Mouse (Mus musculus) adrenal gland, postnatal 25 days (tissue): Measurements from ENCODE around the gene N4bp2l2. TPM values are rescaled to one million over a fixed set of nuclear protein-coding genes. Genes with fewer than 3 reads are reported as not detected.
A peak's percentile ranks its signal among the peaks of the same experiment; 100 is the strongest.
"Not testable (repeated sequence)": the region's sequence is repeated elsewhere in the genome, so short reads cannot be mapped to it uniquely, and the experiment has no call there.

Experiments
- DNase-seq: peaks from one replicate; pipeline ENCODE4 v3.0.0; 2021; ENCODE audit warnings: mixed read lengths
- long read RNA-seq: library from polyadenylated mRNA; stranded (forward); transcript quantifications from one replicate; pipeline ENCODE4 v2.0.0, GENCODE M21; 2021
- total RNA-seq: library from RNA; stranded (reverse); gene quantifications from 2 replicates; pipeline ENCODE4 v1.2.3, GENCODE M21; 2021

N4bp2l2 gene
- 81.2 and 89.5 TPM in 2 replicates for total RNA-seq
- long read RNA-seq, full-length matches to known transcripts, result 6 of 18 reads
- long read RNA-seq, partial matches to known transcripts, result 4 of 18 reads
- long read RNA-seq, other reads (novel, unspliced or antisense), result 8 of 18 reads

DNA sequence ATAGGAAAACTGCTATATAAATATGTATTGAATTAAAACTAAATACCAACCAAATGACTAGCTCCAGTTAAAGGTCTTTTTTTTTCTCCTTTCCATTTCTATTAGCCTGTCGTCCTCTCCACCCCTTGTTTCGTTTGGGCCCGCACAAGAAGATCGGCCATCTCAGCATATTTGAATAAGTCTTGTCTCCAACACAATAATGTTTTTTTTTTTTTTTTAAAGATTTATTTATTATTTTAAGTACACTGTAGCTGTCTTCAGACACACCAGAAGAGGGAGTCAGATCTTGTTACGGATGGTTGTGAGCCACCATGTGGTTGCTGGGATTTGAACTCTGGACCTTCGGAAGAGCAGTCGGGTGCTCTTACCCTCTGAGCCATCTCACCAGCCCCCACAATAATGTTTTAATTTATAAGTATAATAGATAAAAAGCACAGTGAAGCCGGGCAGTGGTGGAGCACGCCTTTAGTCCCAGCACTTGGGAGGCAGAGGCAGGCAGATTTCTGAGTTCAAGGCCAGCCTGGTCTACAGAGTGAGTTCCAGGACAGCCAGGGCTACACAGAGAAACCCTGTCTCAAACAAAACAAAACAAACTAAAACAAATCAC is at the start of gene N4bp2l2:
Gene N4bp2l2, minus strand, starts transcription at position 51 of the 607 bp plus-strand sequence.
- DNase-seq, result not testable (repeated sequence)

DNA sequence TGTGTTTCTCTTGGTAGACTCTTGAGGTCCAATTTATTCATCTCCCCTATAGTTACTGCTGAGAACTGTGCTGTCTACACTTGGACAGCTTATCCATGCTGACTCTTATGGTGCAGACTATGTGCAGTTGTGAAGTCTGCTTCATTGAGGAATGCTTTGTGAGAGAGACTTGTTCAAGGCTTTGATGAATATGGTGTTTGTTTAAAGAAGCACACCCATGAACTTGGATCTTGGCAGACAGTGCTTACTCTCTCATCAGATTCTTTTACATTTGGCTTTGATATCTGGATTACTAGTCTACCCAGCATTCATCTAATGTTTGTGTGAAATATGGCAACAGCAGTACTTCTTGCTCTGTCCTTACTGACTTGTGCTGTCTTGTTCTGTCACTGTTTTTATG is 47.4 kb upstream of the N4bp2l2 start:
- DNase-seq, result no peak

DNA sequence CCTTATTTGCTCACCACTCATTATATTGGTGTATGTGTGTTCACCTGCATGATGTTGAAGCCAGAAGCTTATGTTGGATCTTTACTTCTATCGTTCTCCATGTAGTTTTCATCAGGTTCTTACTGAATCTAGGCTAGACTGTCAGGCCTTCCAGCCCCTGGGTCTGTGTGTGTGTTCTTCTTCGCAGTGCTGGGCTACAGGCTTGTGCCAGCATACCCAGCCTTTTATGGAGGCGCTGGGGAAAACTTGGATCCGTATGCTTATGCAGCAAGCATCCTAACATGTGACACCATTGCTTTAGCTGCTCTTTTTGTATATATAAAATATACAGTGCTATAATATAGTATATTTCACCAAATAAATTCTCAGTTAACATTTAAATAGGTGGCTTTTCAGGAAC is 45.5 kb upstream of the N4bp2l2 start:
- DNase-seq, result no peak

DNA sequence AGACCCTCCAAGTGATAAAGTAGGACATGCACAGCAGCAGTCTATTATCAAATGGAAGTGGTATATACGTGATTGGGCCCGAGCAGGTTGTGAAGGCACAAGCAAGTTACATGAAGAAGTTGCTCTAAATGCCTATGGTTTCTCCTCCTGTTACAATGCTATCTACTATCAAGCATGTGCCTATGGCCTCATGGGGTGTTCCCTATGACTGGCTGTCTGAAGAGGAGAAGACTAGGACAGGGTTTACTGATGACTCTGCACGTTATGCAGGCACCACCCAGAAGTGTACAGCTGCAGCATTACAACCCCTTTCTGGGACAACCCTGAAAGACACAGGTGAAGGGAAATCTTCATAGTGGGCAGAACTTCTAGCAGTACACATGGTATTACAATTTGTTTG is 41.2 kb upstream of the N4bp2l2 start:
- not testable (repeated sequence) for DNase-seq

DNA sequence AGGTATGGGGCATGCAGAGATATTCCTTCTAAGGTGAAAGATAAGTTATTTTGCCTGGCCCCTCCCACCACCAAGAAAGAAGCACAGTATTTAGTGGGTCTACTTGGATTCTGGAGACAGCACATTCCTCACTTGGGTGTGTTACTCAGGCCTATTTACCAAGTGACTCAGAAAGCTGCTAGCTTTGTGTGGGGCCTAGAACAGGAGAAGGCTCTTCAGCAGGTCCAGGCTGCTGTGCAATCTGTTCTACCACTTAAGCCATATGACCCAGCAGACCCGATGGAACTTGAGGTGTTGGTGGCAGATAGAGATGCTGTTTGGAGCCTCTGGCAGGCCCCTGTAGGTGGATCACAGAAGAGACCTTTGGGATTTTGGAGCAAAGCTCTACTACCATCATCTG is 40.7 kb upstream of the N4bp2l2 start:
- DNase-seq, result not testable (repeated sequence)

GRCm38 (mm10) chr5:150702714-150703113 is 36.7 kb upstream of the N4bp2l2 start:
- peak; percentile 9 for DNase-seq

DNA sequence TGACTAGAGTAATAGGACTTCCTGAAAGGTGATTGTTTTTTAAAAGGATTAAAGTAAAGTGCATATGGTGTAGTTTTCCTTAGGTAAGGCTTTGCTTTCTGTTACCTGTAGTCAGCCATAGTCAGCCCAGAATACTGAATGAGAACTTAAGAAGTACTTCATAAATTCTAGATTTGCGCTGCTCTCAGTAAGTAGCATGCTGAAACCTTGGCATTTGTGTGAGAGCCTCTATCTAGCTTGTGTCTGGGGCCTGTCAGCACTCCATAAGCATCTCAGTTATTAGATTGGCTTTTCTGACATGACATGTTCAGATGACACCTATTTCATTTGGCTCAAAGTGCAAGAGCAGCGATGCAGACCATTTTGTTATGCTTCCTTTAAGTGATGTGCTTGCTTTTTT is 27.3 kb upstream of the N4bp2l2 start:
- DNase-seq, result no peak

DNA sequence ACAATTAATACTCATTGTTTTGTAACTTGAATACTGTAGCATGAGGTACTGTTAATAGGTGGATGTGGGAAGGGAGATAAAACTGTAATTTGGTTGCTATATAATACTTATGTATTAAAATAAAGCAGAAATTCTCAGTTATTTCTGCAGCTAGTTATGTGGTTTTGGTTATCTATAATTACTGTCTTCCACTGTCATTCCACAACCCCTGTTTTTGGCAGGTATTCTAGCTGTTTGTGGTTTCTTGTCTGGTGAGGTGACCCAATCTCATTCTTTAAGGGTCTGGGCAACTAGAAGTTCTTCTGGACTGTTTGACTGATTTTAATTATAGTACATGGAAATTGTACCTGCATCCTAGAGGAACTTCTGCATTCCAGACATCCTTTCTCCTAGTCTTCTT is 24.7 kb upstream of the N4bp2l2 start:
- no peak for DNase-seq

- DNase-seq, result not testable (repeated sequence)
Measured at GRCm38 (mm10) chr5:150682862-150683261, 16.9 kb upstream of the N4bp2l2 start.

GRCm38 (mm10) chr5:150674866-150675265 is 8.9 kb upstream of the N4bp2l2 start:
- no peak for DNase-seq

GRCm38 (mm10) chr5:150673880-150674621 is 8.1 kb upstream of the N4bp2l2 start:
- peak; percentile 44 for DNase-seq

DNA sequence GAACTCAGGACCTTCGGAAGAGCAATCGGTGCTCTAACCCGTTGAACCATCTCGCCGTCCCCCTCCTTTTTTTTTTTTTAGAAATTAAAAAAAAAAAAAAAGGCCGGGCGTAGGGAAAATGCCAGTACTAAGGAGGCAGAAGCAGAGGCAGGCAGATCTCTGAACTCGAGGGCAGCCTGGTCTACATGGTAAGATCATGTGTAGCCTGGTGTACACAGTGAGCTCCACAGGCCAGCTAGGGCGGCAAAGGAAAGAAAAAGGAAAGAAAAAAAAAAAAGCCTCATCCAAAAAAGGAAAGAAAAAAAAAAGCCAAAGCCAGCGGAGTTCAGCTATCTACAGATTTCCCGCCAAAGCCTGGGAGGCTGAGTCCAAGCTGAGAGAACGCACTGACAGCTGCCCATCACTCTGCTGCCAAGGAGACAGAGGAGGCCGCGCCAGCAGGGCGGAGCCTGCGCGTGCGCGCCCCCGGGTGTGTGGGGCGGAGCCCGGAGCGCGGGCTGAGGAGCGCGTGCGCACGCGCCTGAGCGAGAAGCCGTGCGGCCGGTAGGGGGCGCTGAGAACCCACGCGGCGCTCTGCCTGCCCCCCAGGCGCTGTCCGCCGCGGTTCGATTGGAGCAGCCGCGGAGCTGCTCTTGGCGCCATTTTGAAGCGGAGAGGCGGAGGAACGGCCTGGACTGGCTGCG is 7.3 kb upstream of the N4bp2l2 start, which contains the start of gene Pds5b:
Gene Pds5b, plus strand, starts transcription at position 587 of the 683 bp plus-strand sequence.
- peak; percentile 96 for DNase-seq

- DNase-seq, result no peak
Measured at GRCm38 (mm10) chr5:150672343-150672742, 6.4 kb upstream of the N4bp2l2 start.

- no peak for DNase-seq
Measured at GRCm38 (mm10) chr5:150668731-150669130, 2.7 kb upstream of the N4bp2l2 start.

DNA sequence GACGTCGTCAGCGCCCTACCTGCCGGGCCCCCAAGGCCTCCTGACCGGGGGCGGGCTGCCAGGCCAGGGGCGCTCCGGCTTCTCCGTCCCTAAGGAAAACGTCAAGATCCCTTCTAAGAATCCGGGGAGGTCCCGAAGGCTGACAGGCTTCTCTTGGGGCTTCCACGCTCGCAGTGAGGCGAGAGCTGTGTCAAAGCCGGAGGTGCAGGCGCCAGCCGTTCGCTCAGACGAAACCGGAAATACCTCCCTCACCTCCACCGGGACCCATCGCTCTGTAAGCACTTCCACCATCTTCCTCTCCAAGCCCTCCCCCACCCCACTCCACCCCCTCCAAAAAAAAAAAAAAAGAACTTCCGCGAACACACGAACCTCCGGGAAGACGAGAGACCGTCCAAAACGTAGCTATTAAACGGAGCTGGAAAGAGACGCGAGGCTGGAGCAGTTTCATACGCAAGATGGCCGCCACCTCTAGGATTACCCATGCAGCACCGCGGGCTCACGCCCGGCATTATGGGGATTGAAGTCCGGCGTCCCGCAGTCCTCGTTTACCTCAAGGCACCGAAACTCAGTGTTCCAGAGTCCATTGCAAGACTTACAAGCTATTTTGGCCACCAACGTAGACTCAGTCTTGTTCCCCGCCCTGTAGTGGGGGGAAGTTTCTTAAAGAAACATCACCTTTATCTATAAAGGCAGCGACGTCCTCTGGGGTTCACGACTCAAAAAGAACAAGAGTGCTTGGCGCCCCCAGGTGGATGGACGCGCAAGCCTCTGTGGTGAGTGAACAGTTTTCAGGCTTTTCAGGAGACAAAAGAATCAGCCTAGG is 640 bp downstream of the N4bp2l2 start:
- DNase-seq, result peak; percentile 91

DNA sequence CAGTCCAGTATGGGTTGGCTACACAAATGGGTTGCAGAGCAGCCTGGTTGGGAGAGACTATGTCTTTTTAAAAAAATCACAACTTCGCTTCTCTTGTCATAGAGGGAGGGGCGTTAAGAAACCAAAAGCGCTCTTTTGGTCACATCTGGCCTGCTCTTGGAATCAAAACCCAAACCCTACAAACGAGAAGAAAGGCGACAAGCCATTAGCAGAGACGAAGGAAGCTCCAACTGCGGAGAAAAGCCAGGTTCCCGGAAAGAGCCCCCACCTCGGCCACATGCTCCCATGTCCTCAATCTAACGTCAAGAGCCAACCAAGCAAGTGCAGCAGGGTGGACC is 1.2 kb downstream of the N4bp2l2 start:
- no peak for DNase-seq

DNA sequence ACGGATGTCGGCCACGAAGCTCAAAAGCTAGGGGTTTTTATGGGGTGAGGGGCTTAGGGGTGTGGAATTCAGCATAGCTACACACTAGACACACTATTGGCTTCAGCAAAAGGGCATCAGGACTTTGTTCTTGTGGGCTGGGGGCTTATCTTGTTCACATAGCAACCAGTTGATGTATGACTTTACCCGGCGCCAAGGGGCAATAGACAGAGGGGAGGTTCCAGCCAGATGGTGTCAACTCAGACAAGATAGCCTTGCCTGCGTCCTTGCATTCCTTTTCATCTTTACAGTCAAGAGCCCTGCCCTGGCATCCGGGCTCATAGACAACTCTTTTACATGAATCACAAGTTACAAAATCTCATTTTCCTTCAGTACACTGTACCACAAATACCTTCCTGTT is 2.1 kb downstream of the N4bp2l2 start:
- DNase-seq, result peak; percentile 11

- DNase-seq, result not testable (repeated sequence)
Measured at GRCm38 (mm10) chr5:150660296-150660695, 5.7 kb downstream of the N4bp2l2 start.

DNA sequence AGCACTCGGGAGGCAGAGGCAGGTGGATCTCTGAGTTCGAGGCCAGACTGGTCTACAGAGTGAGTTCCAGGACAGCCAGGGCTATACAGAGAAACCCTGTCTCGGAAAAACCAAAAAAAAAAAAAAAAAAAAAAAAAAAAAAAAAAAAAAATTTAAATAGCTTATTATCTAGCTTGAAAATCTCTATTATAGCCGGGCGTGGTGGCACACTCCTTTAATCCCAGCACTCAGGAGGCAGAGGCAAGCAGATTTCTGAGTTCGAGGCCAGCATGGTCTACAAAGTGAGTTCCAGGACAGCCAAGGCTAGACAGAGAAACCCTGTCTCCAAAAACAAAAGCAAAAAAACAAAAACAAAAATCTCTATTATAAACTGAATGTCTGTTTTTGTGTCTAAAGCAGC is 6.6 kb downstream of the N4bp2l2 start:
- not testable (repeated sequence) for DNase-seq

DNA sequence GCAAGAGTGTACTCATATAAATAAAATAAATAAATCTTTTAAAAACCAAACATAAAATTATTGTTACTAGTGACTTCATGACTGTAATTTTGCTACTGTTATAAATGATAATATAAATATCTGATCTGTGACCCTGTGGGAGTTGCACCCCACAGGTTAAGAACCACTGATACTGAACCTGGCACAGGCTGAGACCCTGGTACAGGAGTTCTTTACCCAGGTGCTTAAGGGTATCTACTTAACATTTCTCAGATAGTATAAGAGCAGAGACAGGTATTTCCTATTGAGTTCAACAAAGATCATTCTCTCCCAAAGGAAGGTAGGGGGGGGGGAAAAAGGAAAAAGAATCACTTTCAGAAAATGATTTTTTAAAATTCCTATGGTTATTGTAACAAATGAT is 11.4 kb downstream of the N4bp2l2 start:
- no peak for DNase-seq

DNA sequence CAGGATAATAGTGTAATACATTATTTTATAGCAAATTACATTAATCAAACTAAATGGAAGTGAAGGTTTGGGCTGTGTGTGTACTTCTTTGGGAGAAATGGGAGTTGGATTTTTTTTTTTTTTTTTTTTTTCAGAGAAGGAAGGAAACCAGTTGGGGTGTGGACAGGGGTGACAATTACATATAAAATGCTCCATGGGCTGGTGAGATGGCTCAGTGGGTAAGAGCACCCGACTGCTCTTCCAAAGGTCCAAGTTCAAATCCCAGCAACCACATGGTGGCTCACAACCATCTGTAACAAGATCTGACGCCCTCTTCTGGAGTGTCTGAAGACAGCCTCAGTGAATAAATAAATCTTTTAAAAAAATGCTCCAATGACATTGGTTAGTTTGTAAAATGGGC is 13.4 kb downstream of the N4bp2l2 start:
- DNase-seq, result no peak

- no peak for DNase-seq
Measured at GRCm38 (mm10) chr5:150644926-150645325, 21.1 kb downstream of the N4bp2l2 start.
